Mouse (Mus musculus) ES-CJ7 (cell line): ENCODE data around the gene Gm20547.

Source experiments
- DNase-seq: peaks from one replicate; pipeline ENCODE4 v3.0.0; 2011; ENCODE audit warnings: low read depth, low spot score

The Gm20547 gene

DNA sequence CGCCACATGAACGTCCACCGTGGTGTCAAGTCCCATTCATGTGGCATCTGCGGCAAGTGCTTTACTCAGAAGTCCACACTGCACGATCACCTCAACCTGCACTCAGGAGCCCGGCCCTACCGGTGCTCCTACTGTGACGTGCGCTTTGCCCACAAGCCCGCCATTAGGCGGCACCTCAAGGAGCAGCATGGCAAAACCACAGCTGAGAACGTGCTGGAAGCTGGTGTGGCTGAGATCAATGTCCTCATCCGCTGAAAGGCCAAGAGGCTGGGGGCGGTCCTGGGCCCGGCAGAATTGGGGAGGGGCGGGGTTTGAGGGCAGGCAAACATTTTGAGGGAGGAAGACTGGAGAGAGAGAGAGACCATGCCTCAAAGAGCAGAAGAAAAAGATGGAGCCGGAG is 14.5 kb upstream of the Gm20547 start:
- peak; percentile 64 for DNase-seq

DNA sequence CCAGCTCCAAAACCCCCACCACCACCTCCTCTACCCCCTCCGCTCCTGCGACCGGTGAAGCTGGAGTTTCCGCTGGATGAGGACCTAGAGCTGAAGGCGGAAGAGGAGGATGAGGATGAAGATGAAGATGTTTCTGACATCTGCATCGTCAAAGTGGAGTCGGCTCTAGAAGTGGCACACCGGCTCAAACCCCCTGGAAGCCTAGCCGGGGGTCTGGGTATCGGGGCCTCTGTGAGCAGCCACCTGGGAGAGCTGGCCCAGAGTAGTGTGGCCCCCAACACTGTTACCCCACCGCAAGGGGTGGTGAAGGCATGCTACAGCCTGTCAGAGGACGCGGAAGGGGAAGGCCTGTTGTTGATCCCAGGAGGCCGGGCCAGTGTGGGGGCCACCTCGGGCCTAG is 13.9 kb upstream of the Gm20547 start:
- DNase-seq: no peak

DNA sequence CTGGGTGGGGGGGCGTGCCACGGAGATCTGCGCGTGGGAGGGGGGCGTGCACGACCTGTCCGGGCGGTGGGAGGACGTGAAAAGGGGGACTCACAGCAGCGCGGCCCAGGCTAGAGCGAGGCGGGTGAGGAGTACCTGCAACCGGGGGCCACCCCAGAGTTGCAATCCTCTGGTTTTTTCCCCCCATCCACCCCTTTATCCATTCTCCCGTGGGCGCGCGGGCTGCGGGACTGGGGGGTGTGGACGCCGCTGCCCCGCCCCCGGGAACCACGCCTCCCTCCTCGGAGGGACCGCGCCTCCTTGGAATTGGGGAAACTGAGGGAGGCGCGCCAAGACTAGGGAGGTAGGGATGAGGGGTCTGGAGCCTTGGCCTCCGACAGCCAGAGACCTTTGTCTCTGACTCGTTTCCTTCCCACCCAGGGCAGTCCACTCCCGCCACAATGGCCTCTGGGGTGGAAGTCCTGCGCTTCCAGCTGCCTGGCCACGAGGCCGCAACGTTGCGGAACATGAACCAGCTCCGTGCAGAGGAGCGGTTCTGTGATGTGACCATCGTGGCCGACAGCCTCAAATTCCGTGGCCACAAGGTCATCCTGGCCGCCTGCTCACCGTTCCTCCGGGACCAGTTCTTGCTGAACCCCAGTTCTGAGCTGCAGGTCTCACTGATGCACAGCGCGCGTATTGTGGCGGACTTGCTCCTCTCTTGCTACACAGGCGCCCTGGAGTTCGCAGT is 13.1 kb upstream of the Gm20547 start:
- peak; percentile 50 for DNase-seq

DNA sequence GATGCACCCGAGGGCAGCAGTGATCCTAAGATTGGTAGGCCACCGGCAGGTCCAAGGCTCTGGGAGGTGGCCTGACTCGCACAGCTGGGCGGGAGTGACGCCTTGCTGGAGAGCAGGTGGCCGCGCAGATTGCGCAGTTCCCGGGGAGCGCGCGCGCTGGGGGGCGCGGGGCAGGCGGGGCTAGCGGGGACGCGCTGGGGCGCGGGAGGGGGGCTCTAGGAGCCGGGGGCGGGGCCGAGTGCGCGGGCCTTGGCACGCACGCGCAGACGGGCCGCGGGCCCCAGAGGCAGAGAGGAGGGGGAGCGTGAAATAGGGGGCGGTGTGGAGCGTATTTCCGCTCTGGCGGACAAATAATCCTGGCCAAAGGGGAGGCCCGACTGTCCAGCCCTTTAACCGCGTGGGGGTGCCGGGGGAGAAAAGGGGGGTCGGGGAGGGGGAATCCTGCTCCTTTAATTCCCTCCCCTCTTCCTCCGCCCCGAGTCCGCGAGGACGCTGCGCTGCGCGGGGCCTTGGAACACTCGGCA is 12.3 kb upstream of the Gm20547 start:
- peak; percentile 94 for DNase-seq

DNA sequence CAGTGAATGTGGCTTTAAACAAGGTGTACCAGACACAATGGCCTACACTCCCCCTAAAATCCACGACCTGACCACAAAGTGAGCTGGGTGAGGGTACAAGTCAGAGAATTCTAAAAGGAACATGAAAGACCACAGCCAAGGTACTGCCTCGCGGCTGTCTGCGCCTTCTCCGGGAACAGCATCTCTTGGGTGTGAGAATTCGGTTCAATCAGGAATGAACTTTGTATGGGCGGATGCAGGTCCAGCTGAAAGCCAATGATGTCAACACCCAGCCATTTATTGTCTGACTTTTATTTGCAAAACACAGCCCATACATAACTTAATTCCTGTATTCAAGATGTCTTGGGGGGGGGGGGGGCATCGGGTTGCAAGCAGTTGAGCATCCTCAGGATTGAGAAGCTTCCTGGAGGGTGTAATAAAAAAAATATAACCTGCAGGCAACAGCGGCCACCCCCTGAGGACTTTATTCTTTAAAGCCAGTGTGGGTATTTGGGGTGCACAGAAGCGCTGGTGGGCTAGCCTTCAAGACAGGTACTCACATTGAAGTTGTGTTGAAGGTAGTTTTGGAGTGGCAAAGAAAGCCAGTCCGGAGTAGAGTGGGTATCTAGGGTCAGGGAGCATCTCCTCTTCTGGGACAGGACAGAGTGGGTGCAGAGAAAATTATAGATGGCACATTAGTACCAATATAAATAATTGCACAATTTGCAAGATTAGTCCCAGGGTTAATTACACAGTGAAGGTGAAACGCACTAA is 11.4 kb upstream of the Gm20547 start:
- peak; percentile 71 for DNase-seq

DNA sequence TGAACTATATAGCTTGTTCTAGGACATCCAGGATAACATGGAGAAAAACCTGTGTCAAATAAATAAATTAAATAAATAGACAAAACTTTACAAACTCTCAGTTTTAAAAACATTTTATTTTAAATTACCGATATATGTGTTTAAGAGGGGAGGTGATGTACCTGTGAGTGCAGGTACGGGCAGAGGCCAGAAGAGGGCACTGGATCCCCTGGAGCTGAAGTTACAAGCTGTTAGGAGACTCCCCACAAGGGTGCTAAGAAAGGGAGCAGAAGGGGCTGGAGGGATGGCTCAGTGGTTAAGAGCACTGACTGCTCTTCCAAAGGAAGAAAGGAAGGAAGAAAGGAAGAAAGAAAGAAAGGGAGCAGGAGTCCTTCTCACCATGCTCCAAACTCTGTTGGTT is 9.5 kb upstream of the Gm20547 start:
- peak; percentile 73 for DNase-seq

DNA sequence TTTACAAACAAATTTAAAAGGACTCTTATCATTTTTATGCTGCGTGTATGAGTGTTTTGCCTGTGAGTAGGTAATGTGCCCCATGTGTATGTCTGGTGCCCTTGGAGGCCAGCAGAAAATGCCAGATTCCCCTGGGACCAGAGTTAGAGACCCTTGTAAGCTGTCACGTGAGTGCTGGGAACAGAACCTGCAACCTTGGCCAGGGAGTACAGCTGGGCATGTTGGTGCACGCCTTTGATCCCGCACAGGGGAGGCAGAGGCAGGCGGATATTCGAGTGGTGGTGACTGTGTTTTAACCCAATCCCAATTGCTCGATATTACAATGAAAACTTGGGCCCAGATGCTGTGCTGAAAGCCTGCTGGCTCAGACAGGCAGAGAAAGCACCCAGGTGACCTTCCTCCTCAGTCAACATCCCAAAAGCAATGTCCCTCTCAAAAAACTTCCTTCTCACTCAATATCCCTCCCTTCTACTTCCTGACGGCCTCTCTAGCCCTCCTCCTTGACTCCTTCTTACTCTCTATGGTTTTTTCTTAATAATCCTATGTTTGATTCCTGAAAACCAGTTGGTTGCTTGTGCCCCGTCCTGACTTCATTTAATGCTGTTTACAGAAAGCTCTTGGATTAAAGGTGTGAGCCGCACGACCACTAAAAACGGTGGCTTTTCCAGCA is 8.4 kb upstream of the Gm20547 start:
- peak; percentile 55 for DNase-seq

DNA sequence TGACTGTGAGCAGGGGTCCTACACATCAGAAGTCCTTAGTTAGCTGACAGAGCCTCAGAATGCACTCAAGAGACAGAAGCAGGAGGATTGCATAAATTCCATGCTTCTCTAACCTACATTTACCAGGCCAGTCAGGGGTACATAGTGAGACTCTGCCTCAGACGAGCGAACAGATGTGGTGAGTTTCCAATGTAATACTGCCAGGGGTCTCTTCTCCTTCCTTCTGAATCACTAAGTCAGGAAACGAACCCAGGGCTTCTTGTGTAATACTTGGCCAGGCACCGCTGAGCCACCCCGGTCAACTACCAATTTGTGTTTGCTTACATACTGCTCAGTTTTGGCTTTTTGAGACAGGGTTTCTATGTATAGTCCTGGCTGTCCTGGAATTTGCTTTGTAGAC is 6.1 kb upstream of the Gm20547 start:
- no peak for DNase-seq

DNA sequence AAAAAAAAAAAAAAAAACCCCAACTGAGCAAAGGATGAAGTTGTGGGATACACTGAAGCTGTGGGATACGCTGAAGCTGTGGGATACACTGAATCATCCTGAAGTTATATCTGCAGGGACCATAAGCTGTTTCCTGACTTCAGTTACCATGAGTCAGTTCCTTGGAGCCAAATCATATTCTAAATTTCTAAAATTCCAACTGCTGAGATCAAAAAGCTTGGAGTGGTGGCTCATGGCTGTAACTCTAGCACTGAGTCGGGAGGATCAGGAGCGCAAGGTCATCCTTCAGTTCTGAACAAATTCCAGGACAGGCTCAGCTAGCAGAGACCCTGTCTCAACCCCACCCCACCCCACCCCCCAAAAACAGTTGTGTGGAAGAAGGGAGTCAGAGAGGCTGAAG is 3.8 kb upstream of the Gm20547 start:
- DNase-seq: no peak

DNA sequence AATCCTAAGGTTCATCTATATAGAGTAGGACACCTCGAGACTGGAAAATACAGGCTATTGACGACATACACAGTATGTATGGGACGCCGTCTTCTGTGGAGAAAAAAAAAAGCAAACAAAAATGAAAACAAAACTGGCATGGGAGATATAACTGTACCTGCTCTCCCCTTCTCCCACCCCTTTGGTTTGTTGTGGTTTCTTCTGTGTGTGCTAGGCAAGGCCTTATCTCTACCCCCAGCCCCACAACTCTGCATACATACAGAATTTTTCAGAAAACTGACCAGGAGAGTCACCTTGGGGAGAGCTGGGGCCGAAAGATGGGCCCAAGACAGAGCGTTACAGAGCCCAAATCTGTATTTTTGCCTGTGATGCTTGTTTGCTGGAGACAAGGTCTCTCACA is 2.9 kb upstream of the Gm20547 start:
- no peak for DNase-seq

DNA sequence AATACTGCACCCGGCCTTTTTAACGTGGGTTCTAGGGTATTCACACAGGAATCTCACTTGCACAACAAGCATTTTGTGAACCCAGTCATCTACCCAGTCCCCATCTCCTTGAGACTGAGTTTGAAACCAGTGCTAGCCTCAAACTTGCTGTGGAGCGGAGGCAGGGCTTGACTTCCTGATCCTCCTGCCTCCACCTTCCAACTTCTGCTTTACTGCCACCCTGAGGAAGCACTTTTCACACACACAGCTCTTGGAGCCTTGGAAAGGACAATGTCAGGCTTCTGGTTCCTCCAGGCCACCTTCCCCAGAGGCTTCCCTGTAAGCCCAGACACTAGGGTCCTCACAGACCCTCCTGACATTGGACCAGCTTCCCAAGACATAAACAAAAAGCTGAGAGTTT is 1.5 kb upstream of the Gm20547 start:
- no peak for DNase-seq

DNA sequence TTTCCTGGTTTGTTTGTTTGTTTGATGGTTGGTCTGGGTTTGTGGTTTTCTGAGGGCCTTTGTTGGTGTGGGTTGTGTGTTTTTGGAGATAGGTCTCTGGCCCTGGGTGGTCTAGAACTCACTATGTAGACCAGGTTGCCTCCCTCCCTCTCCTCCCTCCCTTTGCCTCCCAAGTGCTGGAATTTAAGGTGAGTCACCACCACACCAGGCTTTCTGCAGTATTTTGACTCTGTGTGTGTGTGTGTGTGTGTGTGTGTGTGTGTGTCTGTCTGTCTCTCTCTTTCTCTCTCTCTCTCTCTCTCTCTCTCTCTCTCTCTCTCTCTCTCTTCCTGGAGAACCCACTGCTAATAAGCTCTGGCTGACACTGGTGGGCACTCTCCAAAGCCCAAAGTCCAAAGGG is 676 bp downstream of the Gm20547 start:
- DNase-seq: no peak

DNA sequence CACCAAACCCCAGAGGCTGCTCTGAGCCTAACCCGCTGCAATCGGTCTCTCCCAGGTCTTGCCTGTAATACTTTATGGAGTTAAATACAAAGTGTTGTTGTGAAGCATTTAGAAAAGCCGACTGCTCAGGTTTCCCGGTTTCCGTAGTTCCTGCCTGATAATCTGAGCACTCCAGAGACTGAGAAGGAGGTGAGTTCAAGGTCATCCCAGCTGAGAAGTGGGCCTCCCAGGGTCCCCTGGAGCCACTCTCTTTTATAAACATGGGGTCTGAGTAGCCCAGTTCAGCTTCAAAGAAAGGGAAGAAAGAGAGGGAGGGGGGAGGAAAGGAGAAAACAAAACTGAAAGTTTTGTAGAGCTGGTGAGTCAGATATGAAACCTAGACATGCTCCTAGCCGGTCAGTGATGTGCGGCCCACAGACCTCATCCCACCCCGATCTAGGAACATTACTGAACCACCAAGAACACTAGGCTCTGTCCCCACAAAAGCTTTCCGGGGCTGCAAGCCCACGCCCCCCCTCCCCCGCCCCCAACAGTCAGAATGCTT is 2.4 kb downstream of the Gm20547 start, which contains the start of gene Zbtb12:
Zbtb12 (plus strand) TSS at position 148 of the 544 bp plus-strand sequence.
- no peak for DNase-seq

DNA sequence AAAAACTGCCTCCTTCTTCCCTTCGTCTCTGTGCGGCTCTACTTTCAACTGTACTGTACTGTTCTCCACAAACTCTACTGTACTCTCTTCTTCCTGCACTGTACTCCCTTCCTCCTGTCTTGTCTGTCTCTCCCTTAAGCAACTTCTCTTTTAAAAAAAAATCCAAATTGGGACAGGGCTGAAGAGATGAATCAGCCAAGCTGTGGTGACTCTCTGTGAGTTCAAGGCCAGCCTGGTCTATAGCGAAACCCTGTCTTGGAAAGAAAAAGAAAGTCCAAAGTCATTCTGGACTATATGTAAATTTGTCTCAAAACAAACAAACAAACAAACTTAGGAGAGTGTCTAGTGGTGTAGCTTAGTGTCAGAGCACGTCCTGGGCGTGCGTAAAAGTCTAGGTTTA is 7.5 kb downstream of the Gm20547 start:
- DNase-seq: no peak

DNA sequence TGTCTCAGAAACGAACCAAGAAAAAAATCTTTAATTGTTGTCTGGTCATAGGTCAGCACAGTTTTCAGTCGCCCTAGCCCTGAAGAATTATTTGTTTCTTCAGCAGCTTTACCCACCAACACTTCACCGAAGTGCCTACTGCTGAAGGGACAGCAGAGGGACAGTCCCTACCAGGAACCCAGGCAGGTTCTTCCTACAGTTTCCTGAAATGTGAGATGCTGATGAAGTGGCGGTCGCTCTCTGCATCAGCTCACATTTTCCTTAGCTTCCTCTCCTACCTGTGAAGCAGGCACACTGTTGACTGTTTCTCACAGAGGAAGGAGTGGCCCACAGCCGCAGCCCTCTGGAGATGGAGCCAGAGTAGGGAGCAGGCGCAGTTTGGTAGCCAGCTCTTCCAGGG is 15.9 kb downstream of the Gm20547 start:
- no peak for DNase-seq

DNA sequence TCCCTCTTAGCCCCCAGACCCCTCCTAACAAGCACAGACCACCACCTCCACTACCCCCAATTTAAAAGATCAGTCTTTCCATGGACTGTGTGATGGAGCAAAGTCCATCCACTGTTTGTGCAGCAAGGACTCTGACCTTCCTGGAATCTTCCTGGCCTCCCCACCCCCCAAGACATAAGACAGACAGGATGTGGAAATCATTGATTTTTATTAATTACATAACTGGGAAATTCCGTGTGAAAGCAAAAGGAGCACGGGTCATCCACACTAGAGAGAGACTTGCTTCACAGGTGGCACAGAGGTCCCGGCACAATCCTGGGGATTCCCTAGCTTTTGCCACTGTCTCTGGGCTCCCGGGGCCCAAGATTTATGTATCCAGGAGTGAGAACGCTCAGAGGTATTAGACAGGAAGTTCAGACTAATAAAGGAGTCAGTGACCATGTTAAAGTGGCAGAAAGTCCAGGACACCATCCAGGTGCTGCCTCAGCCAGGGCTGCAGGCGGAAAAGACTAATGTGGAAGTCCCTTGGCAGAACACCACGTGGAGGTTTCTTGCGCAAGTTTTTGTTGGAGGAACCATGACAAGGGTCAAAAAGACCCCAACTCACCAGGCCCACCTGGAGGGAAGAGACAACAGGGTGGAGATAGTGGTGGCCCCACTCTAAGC is 19.3 kb downstream of the Gm20547 start, which contains the start of gene Cfb:
Cfb (minus strand) TSS at position 103 of the 666 bp plus-strand sequence.
- DNase-seq: no peak

DNA sequence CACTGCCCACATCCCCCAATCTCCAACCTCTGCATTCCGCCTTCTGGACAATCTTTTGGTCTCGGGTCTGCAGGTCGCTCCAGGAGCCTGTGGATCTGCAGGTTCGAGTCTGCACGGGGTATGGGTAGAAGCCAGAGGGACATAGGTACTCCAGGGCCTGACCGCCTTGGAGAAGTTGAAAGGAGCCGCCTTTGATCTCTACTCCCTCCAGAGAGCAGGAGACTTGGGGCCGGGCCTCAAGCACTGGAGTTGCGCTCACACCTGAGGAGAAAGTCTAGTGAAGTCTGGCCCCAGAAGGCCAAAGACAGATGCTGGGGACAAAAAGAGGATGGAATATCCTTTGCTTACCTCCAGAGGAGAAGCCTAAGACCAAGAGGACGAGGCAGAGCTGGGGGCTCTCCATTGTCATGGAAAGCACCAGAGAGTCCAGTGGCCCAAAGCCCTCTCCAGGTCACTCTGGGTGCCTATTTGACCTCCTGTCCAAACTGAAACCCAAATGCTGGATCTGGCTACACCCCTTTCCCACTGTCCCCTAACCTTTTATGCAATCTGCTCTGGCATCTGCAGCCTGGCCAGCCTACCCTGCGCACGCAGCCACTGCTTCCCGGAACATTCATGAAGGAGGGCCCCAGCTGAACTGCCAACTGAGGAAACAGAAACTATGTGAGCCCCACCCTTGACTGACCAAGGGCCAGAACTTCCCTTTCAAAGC is 20.0 kb downstream of the Gm20547 start:
- no peak for DNase-seq

DNA sequence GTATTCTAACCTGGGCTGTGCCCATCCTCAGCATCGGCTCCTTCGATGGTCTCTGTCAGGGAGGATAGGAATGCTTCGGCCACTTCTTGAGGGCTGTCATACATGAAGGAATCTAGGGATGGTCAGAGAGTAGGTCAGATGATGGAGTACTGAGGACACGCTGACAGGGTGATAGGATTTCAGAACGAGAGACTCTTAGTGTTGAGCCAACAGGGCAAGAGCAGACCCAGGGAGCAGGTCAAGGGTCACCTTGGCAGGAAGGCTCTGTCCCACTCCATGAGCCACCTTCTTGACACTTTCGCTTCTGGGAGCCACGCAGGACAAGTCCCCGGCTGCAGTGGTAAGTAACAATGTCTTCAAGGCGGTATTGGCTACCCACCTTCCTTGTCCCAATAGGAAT is 21.3 kb downstream of the Gm20547 start:
- no peak for DNase-seq

DNA sequence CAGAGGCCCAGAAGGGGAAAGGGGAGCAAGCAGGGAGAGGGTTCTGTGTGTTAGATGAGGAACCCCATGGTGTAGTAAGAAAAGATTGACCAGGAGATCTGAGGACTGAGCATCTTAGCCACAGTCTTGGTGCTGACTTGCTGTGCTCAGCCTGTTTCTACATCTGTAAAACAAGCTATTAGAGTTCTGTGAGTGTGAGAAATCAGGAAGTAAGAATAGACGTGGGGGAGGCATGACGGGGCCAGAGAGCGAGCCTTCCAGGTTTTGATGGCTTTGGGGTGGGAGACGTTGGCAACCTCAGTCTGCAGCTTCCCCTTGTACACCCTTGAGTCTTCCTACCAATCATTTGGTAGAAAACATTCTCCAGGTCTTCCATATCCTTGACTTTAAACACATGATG is 23.2 kb downstream of the Gm20547 start:
- DNase-seq: no peak

DNA sequence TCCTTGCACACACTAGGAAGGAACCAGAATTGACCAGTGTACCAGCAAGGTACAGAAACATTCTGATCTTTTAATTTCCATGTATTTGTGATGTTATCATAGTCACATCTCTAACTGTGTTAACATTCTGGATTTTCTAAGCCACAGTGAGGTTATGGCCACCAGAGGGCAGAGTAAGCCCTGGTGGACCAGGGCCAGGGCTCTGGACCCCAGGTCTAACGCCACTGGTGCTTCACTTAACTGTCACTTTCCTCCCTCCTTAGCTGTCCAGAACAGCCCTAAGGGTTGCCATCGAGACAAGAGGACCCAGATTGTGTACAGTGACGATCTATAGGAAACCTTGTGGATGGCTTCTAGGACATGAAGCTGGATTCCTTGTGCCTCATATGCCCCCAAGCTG is 26.0 kb downstream of the Gm20547 start:
- DNase-seq: no peak

DNA sequence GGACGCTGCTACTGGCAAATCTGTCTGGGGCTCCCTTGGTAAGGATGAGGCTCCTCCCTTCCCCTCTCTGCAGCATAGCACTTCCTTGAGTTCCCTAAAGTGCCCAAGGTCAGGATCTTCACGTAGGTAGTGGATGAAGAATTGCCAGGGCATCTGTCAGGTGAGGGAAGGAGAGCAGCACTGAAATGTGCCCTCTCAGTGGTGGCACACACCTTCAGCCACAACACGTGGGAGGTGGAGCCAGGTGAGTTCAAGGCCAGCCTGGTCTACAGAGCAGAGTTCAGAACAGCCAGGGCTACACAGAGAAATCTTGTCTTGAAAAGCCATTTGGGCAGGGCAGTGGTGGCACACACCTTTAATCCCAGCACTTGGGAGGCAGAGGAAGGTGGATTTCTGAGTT is 27.1 kb downstream of the Gm20547 start:
- DNase-seq: no peak
